Mouse (Mus musculus) C2C12 (cell line): ENCODE results near the gene Kcnk12. TPM values are rescaled to one million over a fixed set of nuclear protein-coding genes. Genes with fewer than 3 reads are reported as not detected.

Experiments
- H3K27me3 ChIP-seq: one replicate; pipeline ENCODE4 v1.6.1; 2011; ENCODE audit not compliant: control insufficient read depth, insufficient read depth, insufficient read length
- H3K36me3 ChIP-seq: one replicate; pipeline ENCODE4 v1.6.1; 2011; ENCODE audit not compliant: control insufficient read depth, insufficient read depth
- H3K4me3 ChIP-seq: one replicate; pipeline ENCODE4 v1.5.1; 2011; ENCODE audit warnings: mild to moderate bottlenecking, control low read depth; ENCODE audit not compliant: poor library complexity, insufficient read depth, severe bottlenecking
- H3K79me2 ChIP-seq: one replicate; pipeline ENCODE4 v1.6.1; 2011; ENCODE audit not compliant: control insufficient read depth, insufficient read depth
- H3K79me3 ChIP-seq: one replicate; pipeline ENCODE4 v1.6.1; 2011; ENCODE audit warnings: low read depth, control low read depth
- H3ac ChIP-seq: one replicate; pipeline ENCODE3; 2011; ENCODE audit warnings: low read depth; ENCODE audit not compliant: control insufficient read depth, insufficient read length
- CEBPB ChIP-seq: IDR thresholded peaks from one replicate; pipeline ENCODE4 v1.6.1; 2011; ENCODE audit warnings: low read depth, mild to moderate bottlenecking, control low read depth, moderate library complexity
- CTCF ChIP-seq: IDR thresholded peaks from one replicate; pipeline ENCODE4 v1.5.1; 2011; ENCODE audit not compliant: control insufficient read depth, insufficient read depth, insufficient read length
- FOSL1 ChIP-seq: IDR thresholded peaks from one replicate; pipeline ENCODE4 v1.8.0; 2011; ENCODE audit warnings: mild to moderate bottlenecking, low read length; ENCODE audit not compliant: poor library complexity, insufficient read depth, severe bottlenecking
- MAX ChIP-seq: IDR thresholded peaks from one replicate; pipeline ENCODE4 v1.6.1; 2011; ENCODE audit warnings: mild to moderate bottlenecking, control low read depth
- MYOD1 ChIP-seq: IDR thresholded peaks from one replicate; pipeline ENCODE4 v1.6.1; 2011; ENCODE audit warnings: low read depth; ENCODE audit not compliant: control insufficient read depth, insufficient read length
- MYOG ChIP-seq: IDR thresholded peaks from one replicate; pipeline ENCODE4 v1.6.1; 2011; ENCODE audit not compliant: control insufficient read depth, insufficient read length; ENCODE audit errors: extremely low read depth
- USF1 ChIP-seq: IDR thresholded peaks from one replicate; pipeline ENCODE4 v1.6.1; 2011; ENCODE audit warnings: low read depth, mild to moderate bottlenecking, control low read depth, moderate library complexity
- polyA plus RNA-seq: library from polyadenylated mRNA; unstranded; fragments of >200 nt; fragmentation: generic; extraction: Trizol; gene quantifications from one replicate; pipeline ENCODE4 v1.2.1, GENCODE M21; 2012; ENCODE audit warnings: missing spikeins

The Kcnk12 gene
- polyA plus RNA-seq, 1 experiment = 0.30 TPM

DNA sequence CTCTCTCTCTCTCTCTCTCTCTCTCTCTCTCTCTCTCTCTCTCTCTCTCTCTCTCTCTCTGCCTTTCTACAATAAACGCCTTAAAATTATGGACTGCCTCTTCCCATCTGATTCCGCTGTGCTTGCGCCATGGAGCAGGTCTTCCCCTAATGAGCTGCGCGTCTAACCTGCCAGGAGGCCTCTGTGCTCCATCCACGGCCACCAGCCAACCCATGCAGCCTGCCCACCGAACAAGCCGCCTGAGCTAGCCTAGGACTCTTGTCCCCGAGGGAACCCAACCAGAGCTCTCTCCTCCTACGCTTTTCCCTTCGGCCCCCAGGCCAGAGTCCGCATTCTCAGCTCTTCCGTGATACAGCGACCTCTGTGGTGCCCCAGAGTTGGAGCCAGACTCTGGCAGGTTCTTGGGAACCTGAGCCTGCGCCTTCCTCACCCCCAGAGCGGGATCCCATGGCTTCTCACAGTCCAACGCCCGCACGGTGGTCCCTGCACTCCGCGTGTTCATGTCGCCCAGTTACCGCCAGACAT is 28.3 kb upstream of the Kcnk12 start:
- Histone ChIP-seq H3K4me3 (no peak overlapping the region), H3K79me3 (no peaks in the 10 kb centered on the region), H3ac (no peak overlapping the region), H3K36me3 (no peaks in the 10 kb centered on the region), H3K79me2 (no peaks in the 10 kb centered on the region), H3K27me3 (no peaks in the 10 kb centered on the region)
- TF ChIP-seq MYOD1 = no peak
- TF ChIP-seq MAX = no peak
- TF ChIP-seq CEBPB = no peak
- TF ChIP-seq USF1 = no peak
- no peak for TF ChIP-seq MYOG

- Histone ChIP-seq H3ac (no peak overlapping the region), H3K36me3 (no peaks in the 10 kb centered on the region), H3K27me3 (no peaks in the 10 kb centered on the region), H3K4me3 (no peak overlapping the region), H3K79me3 (no peaks in the 10 kb centered on the region), H3K79me2 (no peaks in the 10 kb centered on the region)
- TF ChIP-seq MAX (no peak), MYOG (no peak), CEBPB (no peak), FOSL1 (no peak), USF1 (no peak), MYOD1 (no peak)
Observed at GRCm38 (mm10) chr17:87825454-87826008, 27.7 kb upstream of the Kcnk12 start.

DNA sequence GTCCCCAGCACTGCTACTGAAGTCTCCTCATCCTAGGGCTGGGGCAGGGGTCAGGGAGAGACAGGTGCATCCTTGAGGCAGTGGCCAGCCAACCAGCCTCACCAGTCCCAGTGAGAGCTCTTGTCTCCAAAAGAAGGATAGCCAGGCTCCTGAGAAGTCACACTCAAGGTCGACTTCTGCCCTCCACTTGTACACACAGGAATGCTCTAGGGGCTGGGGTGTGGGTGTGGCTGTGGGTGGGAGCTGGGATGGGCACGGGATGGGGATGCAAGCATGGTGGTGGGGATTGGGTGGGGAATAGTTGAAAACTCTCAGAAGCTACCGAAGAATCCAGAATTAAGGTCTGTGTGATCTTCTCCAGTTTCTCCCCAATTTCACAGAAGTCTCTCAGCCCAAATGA is 25.2 kb upstream of the Kcnk12 start:
- H3K36me3 ChIP-seq = no peaks in the 10 kb centered on the region
- H3K79me3 ChIP-seq = no peaks in the 10 kb centered on the region
- H3ac ChIP-seq = no peak overlapping the region
- no peak overlapping the region for H3K4me3 ChIP-seq
- TF ChIP-seq FOSL1 (no peak), MAX (no peak), MYOD1 (no peak)
- H3K27me3 ChIP-seq = no peaks in the 10 kb centered on the region
- H3K79me2 ChIP-seq = no peaks in the 10 kb centered on the region

DNA sequence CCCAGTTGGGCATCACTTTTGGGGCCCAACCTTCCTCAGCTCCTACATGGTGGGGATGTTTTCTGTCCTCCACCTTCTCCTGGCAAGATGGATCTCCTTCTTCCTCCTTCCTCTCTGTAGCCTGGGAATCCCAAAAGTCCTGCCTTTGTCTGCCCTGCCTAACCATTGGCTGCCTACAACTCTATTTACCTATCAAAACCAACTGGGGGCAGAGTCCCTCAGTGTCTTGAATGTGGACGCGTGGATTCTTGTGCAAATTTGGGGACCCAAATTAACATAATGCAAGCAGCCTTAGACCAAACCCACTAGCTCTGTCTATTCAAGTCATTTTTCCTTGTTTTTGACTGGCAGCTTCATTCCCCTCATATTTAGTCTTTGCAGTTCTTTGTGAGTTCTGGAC is 11.8 kb upstream of the Kcnk12 start:
- TF ChIP-seq MYOD1 = no peak
- TF ChIP-seq MAX = no peak
- TF ChIP-seq USF1 = no peak
- TF ChIP-seq CTCF = no peak
- no peak for TF ChIP-seq FOSL1
- no peak for TF ChIP-seq CEBPB
- TF ChIP-seq MYOG = no peak
- Histone ChIP-seq H3K79me3 (no peaks in the 10 kb centered on the region), H3K4me3 (no peak overlapping the region), H3ac (no peak overlapping the region), H3K79me2 (no peaks in the 10 kb centered on the region), H3K27me3 (no peaks in the 10 kb centered on the region), H3K36me3 (no peaks in the 10 kb centered on the region)

GRCm38 (mm10) chr17:87799948-87800340 is 2.1 kb upstream of the Kcnk12 start:
- Histone ChIP-seq H3K79me3 (no peaks in the 10 kb centered on the region), H3K27me3 (peaks cover 21% of the 10 kb centered on the region), H3K36me3 (no peaks in the 10 kb centered on the region), H3ac (no peak overlapping the region), H3K79me2 (no peaks in the 10 kb centered on the region), H3K4me3 (no peak overlapping the region)
- TF ChIP-seq FOSL1 (no peak), CTCF (no peak), USF1 (no peak), MAX (no peak), MYOG (no peak), MYOD1 (no peak), CEBPB (no peak)

DNA sequence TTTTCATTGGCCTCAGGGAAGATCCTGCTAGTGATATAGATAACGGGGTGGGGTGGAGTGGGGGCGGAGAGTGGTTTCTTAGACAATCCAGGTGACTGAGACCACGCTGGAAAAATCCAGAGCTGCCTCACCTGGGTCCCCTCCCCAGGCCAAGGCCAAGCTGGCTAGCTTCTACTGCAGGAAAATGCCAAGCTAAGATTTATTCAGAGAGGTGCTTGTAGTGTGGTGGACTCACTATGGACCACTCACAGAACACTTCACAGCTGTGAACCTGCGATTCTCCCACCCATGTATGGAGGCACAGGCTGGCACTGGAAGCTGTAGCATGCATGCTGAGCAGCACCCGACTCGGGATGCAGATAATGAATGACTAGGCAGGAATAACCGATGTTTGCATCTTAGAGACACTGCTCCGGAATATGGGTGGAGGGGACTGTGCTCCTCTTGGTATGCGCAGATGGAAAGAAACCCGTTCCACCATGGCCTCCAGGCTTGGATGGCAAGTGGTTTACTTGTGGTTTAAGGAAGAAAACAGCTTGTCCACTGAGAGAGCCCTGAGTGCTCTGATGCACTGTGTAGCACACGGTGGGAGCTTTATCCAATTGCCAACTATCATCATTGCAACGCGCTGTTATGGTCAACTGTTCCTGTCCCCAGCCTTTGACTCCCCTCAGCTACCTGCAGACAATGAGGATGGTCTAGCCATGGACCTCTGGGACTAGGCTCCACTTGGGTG is 1.6 kb upstream of the Kcnk12 start:
- Histone ChIP-seq H3K27me3 (peaks cover 21% of the 10 kb centered on the region), H3K36me3 (no peaks in the 10 kb centered on the region), H3ac (no peak overlapping the region), H3K79me3 (no peaks in the 10 kb centered on the region), H3K4me3 (no peak overlapping the region), H3K79me2 (no peaks in the 10 kb centered on the region)
- TF ChIP-seq FOSL1 (no peak), MYOG (no peak), MYOD1 (no peak), USF1 (no peak), CTCF (no peak), MAX (no peak), CEBPB (no peak)
